Mouse (Mus musculus) testis, adult 2 months (tissue): ENCODE data around the gene Gm7356.
"Not testable (repeated sequence)": the region's sequence is repeated elsewhere in the genome, so short reads cannot be mapped to it uniquely, and the experiment has no call there.

Experiments used
- CTCF ChIP-seq: fragments of 200-500 bp; IDR thresholded peaks from 2 replicates; pipeline ENCODE4 v1.5.1; 2012; ENCODE audit warnings: low read depth, mild to moderate bottlenecking, inconsistent platforms, low read length, moderate library complexity; ENCODE audit not compliant: control insufficient read depth, insufficient read depth, insufficient replicate concordance
- POLR2A ChIP-seq: fragments of 200-500 bp; IDR thresholded peaks from 2 replicates; pipeline ENCODE4 v1.6.1; 2012; ENCODE audit warnings: low read depth, mild to moderate bottlenecking, inconsistent platforms, low read length, moderate library complexity; ENCODE audit not compliant: control insufficient read depth

DNA sequence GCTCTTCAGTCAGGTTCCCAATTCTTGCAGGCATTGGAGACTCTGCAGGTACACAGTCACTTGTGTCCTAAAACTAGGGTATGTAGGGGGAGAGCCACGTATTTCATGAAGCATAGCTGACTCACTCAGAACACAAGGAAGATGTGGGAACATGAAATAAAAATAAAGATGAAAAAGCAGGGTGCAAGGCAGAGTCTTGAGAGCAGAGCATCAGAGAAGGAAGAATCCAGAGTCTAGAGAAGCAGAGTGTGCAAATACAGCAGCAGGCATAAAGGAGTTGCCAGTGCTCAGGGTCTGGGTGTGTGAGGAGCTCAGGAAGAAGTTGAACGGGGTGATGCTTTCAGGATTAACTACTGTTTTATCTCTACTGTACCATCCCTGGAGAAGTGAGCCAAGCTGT lies 38.4 kb upstream of the Gm7356 start:
- TF ChIP-seq CTCF, POLR2A: not testable (repeated sequence)
